Mouse (Mus musculus): Measurements from ENCODE around the gene Drap1. TPM values are rescaled to one million over a fixed set of nuclear protein-coding genes. Genes with fewer than 3 reads are reported as not detected.

The Drap1 gene
- polyA plus RNA-seq, 1 experiment, result 138 TPM

- peaks cover 44% of the 10 kb centered on the region for H3K36me3 ChIP-seq (ENCODE audit: control insufficient read depth, insufficient read depth, low read length, poor library complexity, severe bottlenecking)
- H3K27ac ChIP-seq (ENCODE audit: insufficient read depth, low read length), result no peak overlapping the region
- H3K9me3 ChIP-seq (replicated peaks; ENCODE audit: control insufficient read depth, insufficient read depth, low read length, poor library complexity, severe bottlenecking), result no peaks in the 10 kb centered on the region
- no peaks in the 10 kb centered on the region for H3K27me3 ChIP-seq (ENCODE audit: control insufficient read depth, insufficient read depth, low read length, poor library complexity, severe bottlenecking)
- no peak overlapping the region for H3K4me3 ChIP-seq (ENCODE audit: low read depth, low read length)
- H3K4me1 ChIP-seq (ENCODE audit: control insufficient read depth, insufficient read depth, low read length), result no peaks in the 10 kb centered on the region
- H3K9ac ChIP-seq (ENCODE audit: low read depth, poor library complexity, severe bottlenecking), result no peak overlapping the region
- TF ChIP-seq EP300 (IDR thresholded peaks at IDR 0.05; ENCODE audit: insufficient read depth, low read depth, low read length) (no peak), POLR2A (IDR thresholded peaks at IDR 0.05; ENCODE audit: insufficient read depth, low read length) (no peak)
These were observed 41.5 kb downstream of the Drap1 start for GRCm38 (mm10) chr19:5383326-5383725.

- no peak overlapping the region for H3K9ac ChIP-seq (ENCODE audit: low read depth, poor library complexity, severe bottlenecking)
- no peak overlapping the region for H3K4me3 ChIP-seq (ENCODE audit: low read depth, low read length)
- no peaks in the 10 kb centered on the region for H3K4me1 ChIP-seq (ENCODE audit: control insufficient read depth, insufficient read depth, low read length)
- H3K36me3 ChIP-seq (ENCODE audit: control insufficient read depth, insufficient read depth, low read length, poor library complexity, severe bottlenecking), result peaks cover 28% of the 10 kb centered on the region
- H3K27ac ChIP-seq (ENCODE audit: insufficient read depth, low read length), result no peak overlapping the region
- H3K27me3 ChIP-seq (ENCODE audit: control insufficient read depth, insufficient read depth, low read length, poor library complexity, severe bottlenecking), result no peaks in the 10 kb centered on the region
- TF ChIP-seq EP300 (IDR thresholded peaks at IDR 0.05; ENCODE audit: insufficient read depth, low read depth, low read length) (no peak), POLR2A (IDR thresholded peaks at IDR 0.05; ENCODE audit: insufficient read depth, low read length) (no peak), CTCF (IDR thresholded peaks at IDR 0.05; ENCODE audit: low read depth, low read length) (no peak)
- no peaks in the 10 kb centered on the region for H3K9me3 ChIP-seq (replicated peaks; ENCODE audit: control insufficient read depth, insufficient read depth, low read length, poor library complexity, severe bottlenecking)
These were observed 47.3 kb downstream of the Drap1 start for GRCm38 (mm10) chr19:5377446-5377845.

GRCm38 (mm10) chr19:5374748-5375147 is 50.0 kb downstream of the Drap1 start:
- Histone ChIP-seq H3K27ac (ENCODE audit: insufficient read depth, low read length) (no peak overlapping the region), H3K4me1 (ENCODE audit: control insufficient read depth, insufficient read depth, low read length) (no peaks in the 10 kb centered on the region), H3K9ac (ENCODE audit: low read depth, poor library complexity, severe bottlenecking) (no peak overlapping the region), H3K27me3 (ENCODE audit: control insufficient read depth, insufficient read depth, low read length, poor library complexity, severe bottlenecking) (no peaks in the 10 kb centered on the region), H3K4me3 (ENCODE audit: low read depth, low read length) (no peak overlapping the region), H3K36me3 (ENCODE audit: control insufficient read depth, insufficient read depth, low read length, poor library complexity, severe bottlenecking) (peaks cover 22% of the 10 kb centered on the region), H3K9me3 (replicated peaks; ENCODE audit: control insufficient read depth, insufficient read depth, low read length, poor library complexity, severe bottlenecking) (no peaks in the 10 kb centered on the region)
- no peak for TF ChIP-seq CTCF (IDR thresholded peaks at IDR 0.05; ENCODE audit: low read depth, low read length)
- TF ChIP-seq POLR2A (IDR thresholded peaks at IDR 0.05; ENCODE audit: insufficient read depth, low read length), result no peak
- no peak for TF ChIP-seq EP300 (IDR thresholded peaks at IDR 0.05; ENCODE audit: insufficient read depth, low read depth, low read length)

- Histone ChIP-seq H3K36me3 (ENCODE audit: control insufficient read depth, insufficient read depth, low read length, poor library complexity, severe bottlenecking) (peaks cover 22% of the 10 kb centered on the region), H3K9me3 (replicated peaks; ENCODE audit: control insufficient read depth, insufficient read depth, low read length, poor library complexity, severe bottlenecking) (no peaks in the 10 kb centered on the region), H3K27me3 (ENCODE audit: control insufficient read depth, insufficient read depth, low read length, poor library complexity, severe bottlenecking) (no peaks in the 10 kb centered on the region), H3K4me1 (ENCODE audit: control insufficient read depth, insufficient read depth, low read length) (no peaks in the 10 kb centered on the region), H3K27ac (ENCODE audit: insufficient read depth, low read length) (no peak overlapping the region), H3K4me3 (ENCODE audit: low read depth, low read length) (no peak overlapping the region), H3K9ac (ENCODE audit: low read depth, poor library complexity, severe bottlenecking) (no peak overlapping the region)
- no peak for TF ChIP-seq CTCF (IDR thresholded peaks at IDR 0.05; ENCODE audit: low read depth, low read length)
- TF ChIP-seq POLR2A (IDR thresholded peaks at IDR 0.05; ENCODE audit: insufficient read depth, low read length), result no peak
- no peak for TF ChIP-seq EP300 (IDR thresholded peaks at IDR 0.05; ENCODE audit: insufficient read depth, low read depth, low read length)
These were observed 50.6 kb downstream of the Drap1 start for GRCm38 (mm10) chr19:5374177-5374576.

Other genes with a start within 250 kb of the Drap1 start
- gene Pacs1, start 151.9 kb downstream of the Drap1 start, polyA plus RNA-seq (2011; ENCODE audit: insufficient read depth, insufficient read length, low read depth, missing spikeins), result 18.3 and 22.0 TPM in 2 replicates
- 179 and 185 TPM in 2 replicates for gene Sf3b2, start 129.5 kb downstream of the Drap1 start, polyA plus RNA-seq (2011; ENCODE audit: insufficient read depth, insufficient read length, low read depth, missing spikeins)
- gene Gal3st3, start 126.6 kb downstream of the Drap1 start, polyA plus RNA-seq (2011; ENCODE audit: insufficient read depth, insufficient read length, low read depth, missing spikeins), result 2.5 and 2.9 TPM in 2 replicates
- gene Catsper1, start 89.2 kb downstream of the Drap1 start, polyA plus RNA-seq (2011; ENCODE audit: insufficient read depth, insufficient read length, low read depth, missing spikeins), result not detected in 2 replicates
- 0.62 and 1.6 TPM in 2 replicates for gene Cst6, start 75.4 kb downstream of the Drap1 start, polyA plus RNA-seq (2011; ENCODE audit: insufficient read depth, insufficient read length, low read depth, missing spikeins)
- gene Eif1ad, start 58.2 kb downstream of the Drap1 start, polyA plus RNA-seq (2011; ENCODE audit: insufficient read depth, insufficient read length, low read depth, missing spikeins), result 33.1 and 36.6 TPM in 2 replicates
- 370 and 395 TPM in 2 replicates for gene Banf1, start 57.8 kb downstream of the Drap1 start, polyA plus RNA-seq (2011; ENCODE audit: insufficient read depth, insufficient read length, low read depth, missing spikeins)
- 49.1 and 67.8 TPM in 2 replicates for gene Sart1, start 36.3 kb downstream of the Drap1 start, polyA plus RNA-seq (2011; ENCODE audit: insufficient read depth, insufficient read length, low read depth, missing spikeins)
- gene Tsga10ip, start 22.5 kb downstream of the Drap1 start, polyA plus RNA-seq (2011; ENCODE audit: insufficient read depth, insufficient read length, low read depth, missing spikeins), result 0.49 TPM in 1 of 2 replicates, not detected in the other
- gene AI837181, start 165 bp upstream of the Drap1 start, polyA plus RNA-seq (2011; ENCODE audit: insufficient read depth, insufficient read length, low read depth, missing spikeins), result 17.5 and 21.9 TPM in 2 replicates
- 1.3 and 2.3 TPM in 2 replicates for gene Fosl1, start 22.6 kb upstream of the Drap1 start, polyA plus RNA-seq (2011; ENCODE audit: insufficient read depth, insufficient read length, low read depth, missing spikeins)
- 3.3 and 4.2 TPM in 2 replicates for gene Ccdc85b, start 32.9 kb upstream of the Drap1 start, polyA plus RNA-seq (2011; ENCODE audit: insufficient read depth, insufficient read length, low read depth, missing spikeins)
- 37.7 and 47.6 TPM in 2 replicates for gene Fibp, start 35.6 kb upstream of the Drap1 start, polyA plus RNA-seq (2011; ENCODE audit: insufficient read depth, insufficient read length, low read depth, missing spikeins)
- gene Ctsw, start 43.5 kb upstream of the Drap1 start, polyA plus RNA-seq (2011; ENCODE audit: insufficient read depth, insufficient read length, low read depth, missing spikeins), result 1.2 and 1.6 TPM in 2 replicates
- 21.5 and 24.6 TPM in 2 replicates for gene Efemp2, start 49.0 kb upstream of the Drap1 start, polyA plus RNA-seq (2011; ENCODE audit: insufficient read depth, insufficient read length, low read depth, missing spikeins)
- gene Mus81, start 63.4 kb upstream of the Drap1 start, polyA plus RNA-seq (2011; ENCODE audit: insufficient read depth, insufficient read length, low read depth, missing spikeins), result 14.4 and 19.6 TPM in 2 replicates
- 878 and 879 TPM in 2 replicates for gene Cfl1, start 65.5 kb upstream of the Drap1 start, polyA plus RNA-seq (2011; ENCODE audit: insufficient read depth, insufficient read length, low read depth, missing spikeins)
- 0.99 and 1.5 TPM in 2 replicates for gene 1700020D05Rik, start 78.8 kb upstream of the Drap1 start, polyA plus RNA-seq (2011; ENCODE audit: insufficient read depth, insufficient read length, low read depth, missing spikeins)
- gene Snx32, start 85.6 kb upstream of the Drap1 start, polyA plus RNA-seq (2011; ENCODE audit: insufficient read depth, insufficient read length, low read depth, missing spikeins), result 6.4 and 7.7 TPM in 2 replicates
- 0.46 and 0.52 TPM in 2 replicates for gene Ovol1, start 135.7 kb upstream of the Drap1 start, polyA plus RNA-seq (2011; ENCODE audit: insufficient read depth, insufficient read length, low read depth, missing spikeins)
- 1.9 TPM in 2 replicates for gene Ap5b1, start 143.0 kb upstream of the Drap1 start, polyA plus RNA-seq (2011; ENCODE audit: insufficient read depth, insufficient read length, low read depth, missing spikeins)
- 47.2 and 56.5 TPM in 2 replicates for gene Rnaseh2c, start 176.9 kb upstream of the Drap1 start, polyA plus RNA-seq (2011; ENCODE audit: insufficient read depth, insufficient read length, low read depth, missing spikeins)
- 50.9 and 65.5 TPM in 2 replicates for gene Kat5, start 185.3 kb upstream of the Drap1 start, polyA plus RNA-seq (2011; ENCODE audit: insufficient read depth, insufficient read length, low read depth, missing spikeins)
- 28.5 and 32.9 TPM in 2 replicates for gene Rela, start 212.5 kb upstream of the Drap1 start, polyA plus RNA-seq (2011; ENCODE audit: insufficient read depth, insufficient read length, low read depth, missing spikeins)
- gene Sipa1, start 238.7 kb upstream of the Drap1 start, polyA plus RNA-seq (2011; ENCODE audit: insufficient read depth, insufficient read length, low read depth, missing spikeins), result 13.7 and 19.1 TPM in 2 replicates